Mouse (Mus musculus): ENCODE data around the gene H3f3a.
"Not testable (repeated sequence)": the region's sequence is repeated elsewhere in the genome, so short reads cannot be mapped to it uniquely, and the experiment has no call there.

Gene H3f3a

DNA sequence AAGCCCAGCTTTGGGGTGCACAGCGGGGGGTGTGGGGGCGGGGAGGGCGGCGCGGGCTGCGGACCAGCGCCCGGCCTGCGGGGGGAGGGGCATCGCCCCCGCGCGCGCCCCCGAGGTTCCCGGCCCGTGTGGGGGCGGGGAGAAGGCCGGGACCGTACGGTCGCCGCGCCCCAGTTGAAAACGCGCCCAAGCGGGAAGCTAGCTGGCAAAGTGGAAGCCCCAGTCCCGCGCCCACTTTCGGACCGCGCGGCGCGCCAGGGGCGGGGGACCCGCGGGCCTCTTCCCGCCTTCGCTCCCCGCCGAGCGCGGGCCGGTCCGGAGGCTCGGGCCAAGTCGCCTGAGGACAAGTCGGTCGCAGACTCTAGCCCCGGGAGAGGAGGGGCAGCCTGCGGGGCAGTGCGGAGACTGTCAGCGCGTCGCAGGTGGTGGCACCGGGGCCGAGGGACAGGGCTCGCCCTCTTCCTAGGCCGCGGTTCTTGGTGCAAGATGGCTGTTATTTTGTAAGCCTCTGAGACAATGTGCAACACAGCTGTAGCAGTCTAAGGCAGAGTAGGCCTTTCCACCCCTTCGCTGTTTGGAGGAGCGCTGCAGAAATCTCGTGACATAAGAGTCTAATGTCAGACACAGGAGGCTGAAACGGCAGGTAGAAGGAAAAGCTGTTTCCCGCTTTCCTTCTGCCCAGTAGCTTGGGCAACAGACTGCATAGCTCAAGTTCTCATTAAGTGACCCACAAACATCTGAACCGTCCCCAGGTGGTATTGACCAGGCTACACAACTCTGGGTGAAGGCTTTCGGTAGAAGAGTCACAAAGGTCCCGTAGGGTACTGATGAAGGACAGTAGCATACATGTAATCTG is at the start of gene H3f3a:
H3f3a (minus strand) TSS at position 59 of the 856 bp plus-strand sequence.
- DNase-seq (ENCODE audit: low spot score): no peak

DNA sequence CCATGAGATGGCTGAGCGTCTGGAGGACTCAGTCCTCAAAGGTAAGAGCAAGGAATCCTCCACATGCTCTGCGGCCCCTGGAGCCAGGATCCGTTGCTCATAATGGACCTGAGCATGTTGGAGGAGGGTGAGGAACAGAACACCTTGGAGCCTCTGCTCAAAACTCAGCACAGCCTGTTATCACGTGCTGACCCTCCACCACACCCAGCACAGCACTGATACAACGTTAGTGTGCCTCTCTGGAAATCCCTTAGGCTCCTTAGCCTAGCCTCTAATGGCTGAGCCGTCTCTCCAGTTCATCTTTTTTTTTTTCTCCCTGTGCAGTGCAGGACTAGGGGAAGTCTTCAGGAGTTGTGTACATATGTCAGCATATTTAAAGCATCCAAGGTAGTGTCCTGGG is 46.3 kb upstream of the H3f3a start:
- no peak for DNase-seq (ENCODE audit: low spot score)

GRCm38 (mm10) chr1:180858763-180859162 is 45.0 kb upstream of the H3f3a start:
- DNase-seq (ENCODE audit: low spot score): no peak

GRCm38 (mm10) chr1:180850316-180851270 is 36.9 kb upstream of the H3f3a start, which contains the start of gene Sde2:
Gene Sde2 (plus strand): TSS chr1:180851127.
- peak; percentile 100 for DNase-seq (ENCODE audit: low spot score)

- peak; percentile 45 for DNase-seq (ENCODE audit: low spot score)
These were observed 36.1 kb upstream of the H3f3a start for GRCm38 (mm10) chr1:180849701-180850301.

DNA sequence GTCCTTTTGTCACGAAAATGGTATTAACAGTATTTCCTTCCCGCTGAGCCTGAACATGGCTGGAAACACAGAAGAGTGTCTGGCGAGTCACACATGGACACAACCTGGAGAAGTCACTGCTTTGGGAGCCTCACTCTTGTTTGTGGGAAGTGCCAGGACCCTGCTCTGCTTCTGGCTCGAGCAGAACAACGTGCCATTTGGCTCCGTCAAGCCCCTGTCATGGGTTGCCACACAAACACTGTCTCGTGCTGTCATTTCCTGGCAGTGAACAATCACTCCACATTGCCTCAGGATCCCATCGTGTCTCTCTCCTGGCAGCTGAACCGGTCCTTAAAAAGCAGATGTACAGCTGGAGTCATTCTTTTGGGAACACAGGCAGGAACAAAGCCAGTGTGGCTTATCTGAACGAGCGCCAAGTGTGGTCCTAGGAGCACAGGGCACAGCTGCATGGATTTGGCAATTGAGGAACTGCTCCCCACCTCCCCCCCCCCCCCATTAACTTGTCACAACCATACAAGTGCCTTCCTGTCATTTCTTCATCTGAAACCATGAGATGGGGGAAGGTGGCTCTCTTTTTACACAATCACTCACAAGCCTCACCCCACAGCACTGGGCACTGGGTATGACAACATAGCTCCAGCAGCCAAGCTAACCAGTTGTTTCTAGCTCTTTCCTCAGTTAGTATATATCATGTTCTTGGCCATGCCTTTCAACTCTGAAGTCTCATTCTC is 34.9 kb upstream of the H3f3a start:
- peak; percentile 32 for DNase-seq (ENCODE audit: low spot score)

- peak; percentile 80 for DNase-seq (ENCODE audit: low spot score)
These were observed 34.4 kb upstream of the H3f3a start for GRCm38 (mm10) chr1:180848114-180848510.

GRCm38 (mm10) chr1:180841561-180842300 is 28.0 kb upstream of the H3f3a start:
- DNase-seq (ENCODE audit: low spot score): no peak

DNA sequence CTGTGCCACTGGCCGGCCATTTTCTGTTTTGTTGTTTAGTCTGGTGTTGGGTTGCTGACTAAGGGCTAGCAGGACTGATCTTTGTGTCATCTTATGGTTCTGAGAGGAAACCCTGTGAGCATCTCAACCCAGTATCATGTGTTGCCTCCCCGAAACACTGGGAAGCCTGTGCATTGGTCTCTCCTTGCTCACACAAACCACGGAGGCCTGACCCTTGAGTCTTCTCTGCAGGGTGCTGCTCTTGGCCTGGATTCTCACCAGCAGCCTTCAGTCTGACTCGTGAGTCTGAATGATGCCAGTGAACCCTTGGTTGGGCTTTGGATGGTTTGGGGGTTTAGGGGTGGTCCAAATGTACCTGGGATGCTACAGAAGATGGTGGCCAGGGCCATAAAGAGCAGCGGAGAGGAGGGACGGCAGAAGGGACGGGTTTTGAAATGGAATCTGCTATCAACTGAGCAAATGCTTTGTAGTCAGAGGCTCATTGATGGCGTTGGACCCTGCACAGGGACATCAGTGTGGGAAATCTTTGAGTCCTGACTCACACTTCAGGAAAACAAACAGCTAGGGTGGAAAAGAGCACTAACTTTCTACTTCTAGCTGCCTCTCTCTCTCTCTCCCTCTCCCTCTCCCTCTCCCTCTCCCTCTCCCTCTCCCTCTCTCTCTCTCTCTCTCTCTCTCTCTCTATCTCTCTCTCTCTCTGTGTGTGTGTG is 25.6 kb upstream of the H3f3a start:
- DNase-seq (ENCODE audit: low spot score): no peak

DNA sequence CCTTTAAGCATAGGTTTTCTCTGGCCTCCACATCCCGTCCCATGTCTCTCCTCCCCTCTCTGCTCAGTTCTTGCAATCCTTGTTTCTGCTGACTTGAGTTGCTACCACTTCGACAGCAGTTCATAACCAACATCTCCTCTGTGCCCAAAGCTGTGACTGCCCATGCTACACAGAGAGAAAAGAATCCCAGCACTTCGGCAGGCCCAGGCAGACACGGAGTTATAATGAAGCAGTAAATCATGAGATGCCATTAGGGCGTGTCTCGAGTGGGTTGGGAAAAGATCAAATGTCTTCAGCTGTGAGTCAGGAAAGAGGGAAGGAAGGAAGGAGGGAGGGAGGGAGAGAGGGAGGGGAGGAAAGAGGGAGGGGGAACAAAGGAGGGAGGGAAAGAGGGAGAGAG is 24.3 kb upstream of the H3f3a start:
- DNase-seq (ENCODE audit: low spot score): no peak

- DNase-seq (ENCODE audit: low spot score): no peak
These were observed 23.4 kb upstream of the H3f3a start for GRCm38 (mm10) chr1:180837186-180837585.

DNA sequence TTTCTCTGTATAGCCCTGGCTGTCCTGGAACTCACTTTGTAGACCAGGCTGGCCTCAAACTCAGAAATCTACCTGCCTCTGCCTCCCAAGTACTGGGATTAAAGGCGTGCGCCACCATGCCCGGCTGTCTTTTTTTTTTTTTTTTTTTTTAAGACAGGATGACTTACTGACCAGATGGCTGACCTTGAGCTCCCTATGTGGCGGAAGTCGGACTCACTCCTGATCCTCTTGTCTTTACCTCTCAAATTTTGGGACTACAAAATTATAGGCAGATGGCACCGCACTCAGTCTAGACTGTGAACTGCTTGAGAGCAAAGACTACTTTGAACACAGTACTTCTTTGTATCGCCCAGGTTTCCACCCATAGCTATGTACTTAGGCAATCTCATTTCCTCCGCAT is 22.7 kb upstream of the H3f3a start:
- not testable (repeated sequence) for DNase-seq (ENCODE audit: low spot score)

GRCm38 (mm10) chr1:180835273-180836015 is 21.7 kb upstream of the H3f3a start:
- DNase-seq (ENCODE audit: low spot score): no peak

- no peak for DNase-seq (ENCODE audit: low spot score)
These were observed 17.0 kb upstream of the H3f3a start for GRCm38 (mm10) chr1:180830588-180831346.

GRCm38 (mm10) chr1:180830175-180830574 is 16.4 kb upstream of the H3f3a start:
- DNase-seq (ENCODE audit: low spot score): no peak

DNA sequence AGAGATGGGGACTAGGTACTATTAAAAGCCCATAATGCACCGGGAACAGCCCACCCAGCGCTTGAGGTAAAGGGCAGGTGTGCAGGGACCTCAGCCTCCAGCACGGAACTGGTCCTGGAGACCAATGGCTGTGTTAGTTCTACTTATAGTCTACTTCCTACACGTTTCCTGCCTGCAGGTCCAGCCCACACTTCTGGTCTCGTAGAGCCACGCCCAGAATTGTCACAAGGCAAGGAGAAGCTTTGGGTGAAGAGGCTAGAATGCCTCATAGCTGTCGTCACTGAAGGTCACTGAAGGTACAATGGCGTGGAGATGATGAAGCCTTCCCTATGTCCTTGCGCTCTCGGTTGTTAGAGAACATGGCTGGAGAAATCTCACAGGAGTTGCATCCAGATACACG is 16.0 kb upstream of the H3f3a start:
- no peak for DNase-seq (ENCODE audit: low spot score)

DNA sequence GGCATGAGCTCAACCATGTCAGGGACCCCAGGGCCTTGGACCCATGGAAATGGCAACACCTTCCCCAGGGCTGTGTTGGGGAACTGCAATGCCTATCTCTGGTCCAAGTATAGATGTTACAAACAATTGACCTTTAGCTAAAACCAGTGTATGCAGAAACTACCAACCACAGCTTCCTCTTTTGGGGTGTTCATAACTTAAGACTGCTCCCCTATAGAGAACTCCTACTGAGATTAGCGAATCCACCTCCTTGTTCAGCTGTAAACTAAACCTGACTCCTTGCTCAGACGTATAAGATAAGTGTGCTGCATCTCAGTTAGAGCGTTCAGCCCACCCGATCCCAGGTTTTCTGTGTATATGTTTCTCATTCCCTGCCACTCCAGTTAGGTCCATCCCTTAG is 12.9 kb upstream of the H3f3a start:
- no peak for DNase-seq (ENCODE audit: low spot score)

DNA sequence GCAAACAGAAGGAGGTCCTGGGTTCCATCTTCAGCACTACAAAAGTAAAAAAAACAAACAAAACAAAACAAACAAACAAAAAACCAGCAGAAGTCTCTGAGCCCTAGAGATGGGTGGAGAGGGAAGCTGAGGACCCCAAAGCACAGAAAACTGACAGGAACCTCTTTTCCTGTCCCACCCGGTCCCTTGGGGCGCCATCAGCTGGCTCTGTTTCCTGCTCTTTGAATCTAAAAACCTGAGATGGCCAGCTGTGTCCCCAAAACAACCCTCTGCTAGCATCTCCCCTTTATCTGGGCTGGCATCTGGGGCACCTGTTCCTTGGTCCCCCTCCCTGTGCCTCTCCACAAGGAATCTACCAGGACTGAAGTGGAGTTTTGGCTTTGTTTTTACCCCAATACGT is 11.0 kb upstream of the H3f3a start:
- DNase-seq (ENCODE audit: low spot score): no peak

DNA sequence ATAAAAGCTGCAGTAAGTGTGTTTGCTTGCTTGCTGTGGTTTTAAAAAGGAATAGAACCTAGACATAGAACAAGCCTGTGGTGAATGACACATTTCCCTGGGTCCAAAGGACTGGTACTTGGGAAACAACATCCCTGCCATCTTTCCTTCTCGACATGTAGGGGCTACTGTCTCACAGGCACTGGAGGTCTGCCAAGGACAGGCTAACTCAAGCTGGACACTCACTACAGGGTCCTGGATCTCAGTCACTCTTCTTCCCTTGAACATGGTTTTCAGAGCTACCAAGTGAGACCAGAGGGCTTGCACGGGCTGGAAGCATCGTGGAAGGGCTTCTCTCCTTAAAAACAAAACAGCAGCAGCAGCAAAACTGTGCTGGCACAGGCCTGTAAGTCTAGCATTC is 10.0 kb upstream of the H3f3a start:
- DNase-seq (ENCODE audit: low spot score): no peak

Measured in retina, embryonic 14.5 days (tissue).